Mouse (Mus musculus) cerebellum, adult 2 months (tissue): ENCODE data around the gene Rab1b.

Experiments used
- CTCF ChIP-seq: fragments of 200-500 bp; IDR thresholded peaks from 2 replicates; pipeline ENCODE4 v1.5.1; 2011; ENCODE audit warnings: low read depth, mild to moderate bottlenecking, control low read depth, low read length, moderate library complexity, borderline replicate concordance; ENCODE audit not compliant: insufficient read depth
- POLR2A ChIP-seq: fragments of 200-500 bp; IDR thresholded peaks from 2 replicates; pipeline ENCODE4 v1.6.1; 2011; ENCODE audit warnings: low read length, control low read depth, borderline replicate concordance; ENCODE audit not compliant: insufficient read depth

GRCm38 (mm10) chr19:5108702-5109101 lies 1.8 kb upstream of the Rab1b start:
- no peak for TF ChIP-seq CTCF
- no peak for TF ChIP-seq POLR2A
